Mouse (Mus musculus) ES-E14 (cell line): ENCODE results near the gene Ptx4.

Experiments used
- CHD2 ChIP-seq: IDR thresholded peaks from 2 replicates; pipeline ENCODE4 v1.6.1; 2014; ENCODE audit warnings: mild to moderate bottlenecking, low read depth, low read length, inconsistent platforms
- HCFC1 ChIP-seq: IDR thresholded peaks from 2 replicates; pipeline ENCODE4 v1.6.1; 2012; ENCODE audit warnings: low read length, inconsistent platforms, borderline replicate concordance; ENCODE audit not compliant: insufficient read depth
- MAFK ChIP-seq: IDR thresholded peaks from 2 replicates; pipeline ENCODE4 v1.6.1; 2014; ENCODE audit warnings: mild to moderate bottlenecking, low read depth, low read length, inconsistent platforms; ENCODE audit not compliant: insufficient read depth
- ZC3H11A ChIP-seq: IDR thresholded peaks from 2 replicates; pipeline ENCODE4 v1.6.1; 2012; ENCODE audit warnings: low read depth, mild to moderate bottlenecking, inconsistent platforms, low read length, borderline replicate concordance
- ZNF384 ChIP-seq: IDR thresholded peaks from 2 replicates; pipeline ENCODE4 v1.6.1; 2012; ENCODE audit warnings: low read depth, low read length, inconsistent platforms

DNA sequence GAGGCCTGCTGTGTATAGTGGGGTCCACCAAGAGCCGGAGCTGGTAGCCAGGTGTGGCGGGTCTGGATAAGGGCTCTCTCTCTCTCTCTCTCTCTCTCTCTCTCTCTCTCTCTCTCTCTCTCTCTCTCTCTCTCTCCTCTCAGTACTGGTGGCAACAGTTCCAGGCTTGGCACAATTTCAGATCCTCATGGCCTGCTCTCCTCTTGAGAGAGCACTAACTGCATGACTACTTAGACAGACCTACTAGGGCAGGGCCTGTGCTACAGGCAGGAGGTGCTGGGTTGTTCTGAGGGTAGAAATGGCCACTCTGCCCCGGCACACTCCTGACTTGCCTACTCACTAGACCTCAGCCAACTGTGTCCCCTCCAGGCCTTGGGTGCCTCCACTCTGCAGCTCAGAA lies 52.0 kb downstream of the Ptx4 start:
- no peak for TF ChIP-seq ZNF384
- TF ChIP-seq HCFC1, result no peak
- TF ChIP-seq CHD2, result no peak
- no peak for TF ChIP-seq ZC3H11A
- TF ChIP-seq MAFK, result no peak
